Mouse (Mus musculus) liver, adult 2 months (tissue): ENCODE measurements at regions not wholly inside any gene's neighbourhood (a gene's known extent, or its start where the extent isn't known, plus 50 kb on each side); places are given as distances from the start of the nearest gene placed in this dataset.

Experiments used
- DNase-seq: peaks from one replicate; pipeline ENCODE4 v3.0.0-alpha.2; 2011; ENCODE audit warnings: low read depth, low spot score; ENCODE audit errors: extremely low read depth
- H3K27ac ChIP-seq: fragments of 200-500 bp; replicated peaks from 2 replicates; pipeline ENCODE4 v1.5.1; 2012; ENCODE audit warnings: low read depth, mild to moderate bottlenecking, control low read depth, inconsistent platforms, low read length; ENCODE audit not compliant: insufficient read depth
- H3K27me3 ChIP-seq: fragments of 200-500 bp; 2 replicates; pipeline ENCODE4 v1.6.1; 2012; ENCODE audit warnings: mild to moderate bottlenecking, moderate library complexity, low read length, inconsistent platforms; ENCODE audit not compliant: control insufficient read depth, insufficient read depth
- H3K36me3 ChIP-seq: fragments of 200-500 bp; 2 replicates; pipeline ENCODE4 v1.6.1; 2012; ENCODE audit warnings: low read length, inconsistent platforms; ENCODE audit not compliant: control insufficient read depth, insufficient read depth
- H3K4me1 ChIP-seq: fragments of 200-500 bp; 2 replicates; pipeline ENCODE4 v1.6.1; 2011; ENCODE audit warnings: low read length; ENCODE audit not compliant: control insufficient read depth, insufficient read depth
- H3K4me3 ChIP-seq: fragments of 200-500 bp; 2 replicates; pipeline ENCODE4 v1.5.1; 2011; ENCODE audit warnings: low read depth, mild to moderate bottlenecking, control low read depth, low read length, moderate library complexity; ENCODE audit not compliant: insufficient read depth
- H3K79me2 ChIP-seq: fragments of 200-500 bp; 2 replicates; pipeline ENCODE4 v1.6.1; 2012; ENCODE audit warnings: inconsistent platforms, mild to moderate bottlenecking, low read length, moderate library complexity; ENCODE audit not compliant: control insufficient read depth, insufficient read depth
- H3K9ac ChIP-seq: fragments of 200-500 bp; 2 replicates; pipeline ENCODE4 v1.6.1; 2012; ENCODE audit warnings: low read depth, mild to moderate bottlenecking, control low read depth, inconsistent platforms, low read length
- CTCF ChIP-seq: fragments of 200-500 bp; IDR thresholded peaks from 2 replicates; pipeline ENCODE4 v1.5.1; 2011; ENCODE audit warnings: low read depth, low read length, control low read depth
- POLR2A ChIP-seq: fragments of 200-500 bp; IDR thresholded peaks from 2 replicates; pipeline ENCODE4 v1.6.1; 2011; ENCODE audit warnings: low read length, control low read depth; ENCODE audit not compliant: insufficient read depth; ENCODE audit errors: extremely low read depth
- WGBS: fragments of 180-500 bp; shearing (Covaris S2); methylation state at CpG from one replicate; pipeline ENCODE4 v1.1.7; 2018; 5-methylcytosine and 5-hydroxymethylcytosine counted together

DNA sequence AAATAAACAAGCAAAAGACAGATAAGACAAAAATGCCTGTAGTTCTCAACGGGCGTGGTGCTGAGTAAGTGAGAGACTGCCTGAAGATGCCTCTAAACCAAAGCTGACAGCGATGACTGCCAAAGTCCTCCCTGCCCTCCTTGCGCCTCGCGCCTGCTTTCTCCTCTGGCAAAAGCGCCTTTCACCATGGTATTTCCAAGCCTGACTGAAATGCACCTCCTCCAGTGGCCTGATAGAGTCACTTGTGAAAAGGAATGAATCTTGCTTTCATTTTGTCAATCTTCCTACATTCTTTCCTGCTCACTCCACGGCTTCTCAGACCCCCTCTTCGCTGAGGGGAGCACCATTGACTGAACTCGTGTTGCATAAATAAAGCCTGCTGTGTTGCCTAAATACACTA is 409.8 kb downstream of the Sox2 start:
- WGBS, result 44% methylated on average over 10 of the region's 10 CpGs
- H3K4me1 ChIP-seq, result no peaks in the 10 kb centered on the region
- TF ChIP-seq POLR2A, result no peak
- TF ChIP-seq CTCF, result no peak

DNA sequence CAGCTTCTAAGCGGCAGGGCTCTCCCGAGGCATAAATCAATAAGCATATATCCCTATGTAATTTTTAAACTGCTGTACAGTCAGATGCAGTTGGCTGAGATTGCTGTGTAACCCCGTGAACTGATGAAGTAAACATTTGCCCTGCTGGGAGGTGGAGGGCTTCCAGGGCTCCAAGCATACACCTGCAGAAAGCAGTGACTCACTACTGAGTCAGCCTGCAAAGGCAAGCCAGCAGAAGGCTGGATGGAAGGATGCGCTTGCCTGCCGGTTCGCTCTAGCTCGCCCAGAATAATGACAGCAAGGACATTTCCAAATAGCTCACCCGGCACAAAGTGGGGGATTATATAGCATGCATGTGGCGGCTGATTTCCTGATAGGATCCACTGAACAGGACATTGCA is 416.6 kb downstream of the Sox2 start:
- WGBS, result 17% methylated on average over 9 of the region's 9 CpGs
- no peak for DNase-seq
- H3K27me3 ChIP-seq, result no peaks in the 10 kb centered on the region
- H3K9ac ChIP-seq, result no peak overlapping the region
- no peak overlapping the region for H3K27ac ChIP-seq
- H3K36me3 ChIP-seq, result no peaks in the 10 kb centered on the region
- TF ChIP-seq POLR2A (no peak), CTCF (no peak)
- no peaks in the 10 kb centered on the region for H3K4me1 ChIP-seq
- H3K4me3 ChIP-seq, result no peak overlapping the region
- H3K79me2 ChIP-seq, result no peaks in the 10 kb centered on the region

More for the DNA sequence above, 409.8 kb downstream of the Sox2 start:
- no peaks in the 10 kb centered on the region for H3K79me2 ChIP-seq
- H3K36me3 ChIP-seq, result no peaks in the 10 kb centered on the region
- H3K27me3 ChIP-seq, result no peaks in the 10 kb centered on the region
- H3K9ac ChIP-seq, result no peak overlapping the region
- no peak overlapping the region for H3K4me3 ChIP-seq
- DNase-seq, result no peak
- H3K27ac ChIP-seq, result no peak overlapping the region

DNA sequence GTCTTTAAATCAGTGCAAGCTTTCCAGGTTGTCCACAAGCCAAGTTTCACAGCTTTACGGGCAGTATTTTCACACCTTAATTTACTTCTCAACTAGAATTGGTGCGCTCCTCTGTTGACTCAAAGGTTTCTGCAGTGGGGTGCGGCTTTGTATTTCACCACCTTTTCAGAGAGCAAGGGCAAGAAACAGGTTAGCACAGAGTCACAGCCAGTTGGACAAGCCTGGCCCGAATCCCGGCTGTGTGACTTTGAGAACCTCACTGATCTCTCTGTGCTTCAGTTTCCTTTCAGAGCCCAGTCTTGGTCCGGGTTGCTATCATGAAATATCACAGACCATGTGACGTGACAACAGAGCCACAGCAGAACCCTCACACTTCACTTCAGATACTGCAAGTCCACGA is 418.4 kb downstream of the Sox2 start:
- Histone ChIP-seq H3K79me2 (no peaks in the 10 kb centered on the region), H3K27ac (no peak overlapping the region), H3K36me3 (no peaks in the 10 kb centered on the region), H3K27me3 (no peaks in the 10 kb centered on the region), H3K4me3 (no peak overlapping the region), H3K9ac (no peak overlapping the region), H3K4me1 (no peaks in the 10 kb centered on the region)
- DNase-seq, result no peak
- 82% methylated on average over 8 of the region's 8 CpGs for WGBS
- TF ChIP-seq POLR2A (no peak), CTCF (no peak)

DNA sequence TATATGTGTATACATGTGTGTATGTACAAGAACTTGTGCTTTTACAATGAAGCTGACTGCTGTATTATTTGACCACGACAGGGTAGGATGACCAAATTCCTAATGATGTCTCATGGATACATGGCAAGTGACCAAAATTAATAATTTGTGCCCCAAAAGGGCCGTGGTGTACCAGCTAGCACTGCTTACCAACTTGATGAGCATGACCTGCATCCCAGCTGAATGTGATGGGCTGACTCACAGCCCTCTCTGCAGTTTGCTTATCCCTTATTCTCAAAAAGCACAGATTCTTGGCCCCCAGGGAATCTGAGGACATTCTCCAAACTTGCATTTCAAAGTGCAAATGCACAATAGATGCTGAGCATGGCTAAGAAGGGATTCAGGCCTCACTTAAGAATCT is 420.8 kb downstream of the Sox2 start:
- no peak for DNase-seq
- 62% methylated on average over 2 of the region's 2 CpGs for whole genome bisulfite sequencing
- no peak overlapping the region for H3K4me3 ChIP-seq
- H3K79me2 ChIP-seq, result no peaks in the 10 kb centered on the region
- no peak overlapping the region for H3K27ac ChIP-seq
- no peaks in the 10 kb centered on the region for H3K27me3 ChIP-seq
- TF ChIP-seq CTCF, result no peak
- TF ChIP-seq POLR2A, result no peak
- no peaks in the 10 kb centered on the region for H3K36me3 ChIP-seq
- no peak overlapping the region for H3K9ac ChIP-seq
- no peaks in the 10 kb centered on the region for H3K4me1 ChIP-seq

DNA sequence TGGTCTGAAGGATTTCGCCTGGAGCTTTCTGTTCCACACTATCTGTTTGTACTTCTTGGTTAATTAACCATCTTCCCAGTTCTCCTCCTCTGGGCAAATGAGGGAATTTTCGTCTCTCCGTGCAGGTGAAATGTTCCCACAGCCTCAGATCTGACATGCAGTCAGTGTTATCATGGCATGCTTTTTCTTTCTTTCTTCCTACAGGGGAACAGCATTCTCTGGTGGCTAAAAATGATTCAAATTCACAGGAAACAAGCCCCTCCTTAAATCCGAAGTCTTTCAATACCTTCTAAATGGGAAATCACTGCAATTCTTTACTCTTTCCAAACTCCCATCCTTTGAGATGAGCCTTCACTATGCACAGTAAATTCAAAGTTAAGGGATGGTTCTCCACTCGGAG is 429.7 kb downstream of the Sox2 start:
- TF ChIP-seq POLR2A, result no peak
- no peak for TF ChIP-seq CTCF
- Histone ChIP-seq H3K4me3 (no peak overlapping the region), H3K27ac (no peak overlapping the region), H3K4me1 (no peaks in the 10 kb centered on the region), H3K27me3 (no peaks in the 10 kb centered on the region), H3K79me2 (no peaks in the 10 kb centered on the region), H3K9ac (no peak overlapping the region), H3K36me3 (no peaks in the 10 kb centered on the region)
- DNase-seq, result no peak
- 47% methylated on average over 5 of the region's 5 CpGs for WGBS

DNA sequence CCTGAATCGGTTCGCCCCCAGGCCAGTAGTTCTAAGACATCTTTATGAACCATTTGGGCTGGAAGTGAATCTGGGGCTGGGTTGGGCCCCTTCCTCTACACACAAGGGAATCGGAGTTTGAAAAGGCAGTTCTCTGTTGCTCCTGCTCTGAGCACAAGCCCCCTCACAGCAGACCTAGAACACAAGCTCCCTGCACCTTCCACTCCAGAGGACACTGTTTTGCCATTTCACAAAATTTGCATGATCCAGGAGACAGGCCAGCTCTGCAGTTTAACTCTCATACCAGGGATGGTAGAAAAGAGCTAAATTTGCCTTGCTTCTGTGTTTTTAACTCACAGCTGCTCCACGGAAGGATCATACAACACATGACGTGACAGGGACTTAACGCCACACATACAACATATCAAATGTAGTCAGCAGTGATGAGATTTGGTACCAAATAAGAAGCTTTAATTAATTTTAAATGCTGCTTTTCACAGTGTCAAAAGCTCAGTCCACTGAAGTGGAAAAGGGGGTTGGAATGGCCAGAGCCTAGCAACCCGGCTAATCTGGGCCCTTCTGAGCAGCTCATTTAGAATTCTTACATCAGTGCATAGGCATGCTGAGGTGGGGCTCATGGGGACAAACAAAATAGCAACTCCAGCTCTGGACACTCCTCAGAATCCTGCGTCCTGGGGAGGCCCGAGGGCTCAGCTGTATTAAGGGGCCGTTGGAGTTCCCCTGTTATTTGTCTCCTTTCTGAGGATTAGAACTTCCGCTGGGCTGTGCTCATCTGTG is 434.1 kb downstream of the Sox2 start:
- H3K27ac ChIP-seq, result no peak overlapping the region
- TF ChIP-seq CTCF, result no peak
- no peak for TF ChIP-seq POLR2A
- 86% methylated on average over 11 of the region's 11 CpGs for WGBS
- no peaks in the 10 kb centered on the region for H3K27me3 ChIP-seq
- H3K36me3 ChIP-seq, result no peaks in the 10 kb centered on the region
- no peak overlapping the region for H3K9ac ChIP-seq
- H3K4me1 ChIP-seq, result no peaks in the 10 kb centered on the region
- H3K79me2 ChIP-seq, result no peaks in the 10 kb centered on the region
- H3K4me3 ChIP-seq, result no peak overlapping the region
- no peak for DNase-seq
